Mouse (Mus musculus) left cerebral cortex, postnatal 14 days (tissue): ENCODE data around the gene Gm12394. TPM values are rescaled to one million over a fixed set of nuclear protein-coding genes. Genes with fewer than 3 reads are reported as not detected.
"Not testable (repeated sequence)": the region's sequence is repeated elsewhere in the genome, so short reads cannot be mapped to it uniquely, and the experiment has no call there.

Source experiments
- DNase-seq, 2 experiments: peaks; one replicate each; pipeline ENCODE4 v3.0.0; 2021 to 2022; ENCODE audit warnings: low spot score in 2 of 2, mixed read lengths in 1 of 2
- intact Hi-C: fragments of 180-260 bp; cut with DNase I; formaldehyde crosslinking; loops from one replicate; pipeline ENCODE4 v1.15.1; 2025
- total RNA-seq, 2 experiments: library from RNA; stranded (reverse); gene quantifications; 2 replicates each; pipeline ENCODE4 v1.2.3; 2021

Gm12394 gene
- total RNA-seq, 2 experiments from 2014 or later = 2.3 to 2.7 TPM

DNA sequence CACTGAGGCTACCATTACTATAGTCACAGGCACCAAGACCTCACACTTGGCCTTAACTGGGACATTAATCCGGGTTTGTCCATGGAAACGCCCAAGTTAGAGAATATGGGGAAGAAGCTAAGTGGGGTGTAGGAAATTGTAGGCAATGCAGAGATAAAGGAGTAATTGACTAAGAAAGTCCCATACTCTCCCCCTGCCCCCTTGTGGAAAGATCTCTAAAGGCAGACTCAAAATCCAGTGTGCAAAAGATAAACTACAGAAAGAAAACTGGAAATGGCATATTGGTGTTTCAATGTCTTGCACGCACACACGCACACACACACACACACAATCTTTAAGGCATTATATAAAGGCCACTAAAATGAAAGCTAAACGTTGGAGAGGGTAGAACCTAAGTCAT, 14.2 kb upstream of the Gm12394 start:
- intact Hi-C loops = no loop called here
- DNase-seq = peak; percentile 25 to 35

DNA sequence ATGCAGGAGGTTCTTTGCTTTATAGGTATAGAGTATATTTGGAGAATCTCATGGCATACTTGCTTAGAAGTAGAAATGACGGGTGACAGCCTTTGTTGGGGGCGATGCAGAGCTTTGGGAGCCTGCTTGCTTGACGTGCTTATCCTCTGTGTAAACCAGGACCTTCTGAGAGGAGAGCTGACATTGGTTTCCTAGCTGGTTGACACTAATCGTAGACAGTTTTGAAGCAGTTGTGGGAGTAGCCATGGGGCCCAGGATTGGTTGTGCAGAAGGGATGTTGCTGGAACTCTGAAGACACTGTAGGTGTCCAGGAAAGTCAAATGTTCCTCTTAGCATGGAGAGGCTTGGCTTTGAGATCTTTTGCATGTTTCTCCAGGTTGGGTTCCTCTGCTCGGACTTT, 11.6 kb upstream of the Gm12394 start:
- intact Hi-C loops = no loop called here
- DNase-seq = no peak

DNA sequence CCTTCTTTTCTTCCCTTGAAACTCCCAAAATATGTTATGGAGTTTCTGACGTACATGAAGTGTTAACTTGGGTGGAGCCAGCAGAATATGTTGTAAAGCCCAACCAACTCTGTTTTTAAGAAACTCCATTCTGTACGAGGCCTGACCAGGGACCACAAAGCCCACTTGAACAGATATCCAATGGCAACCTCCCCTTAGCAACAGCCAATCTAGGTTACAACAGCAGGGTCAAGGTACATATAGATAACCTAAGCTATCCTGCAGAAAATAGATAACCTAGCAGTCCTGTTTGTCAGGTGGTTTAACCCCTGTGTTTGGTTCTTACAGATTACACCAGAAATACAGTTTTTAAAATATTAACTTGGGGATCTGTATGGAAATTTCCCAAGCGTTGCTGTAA, 10.8 kb upstream of the Gm12394 start:
- DNase-seq = no peak
- intact Hi-C loops = no loop called here

DNA sequence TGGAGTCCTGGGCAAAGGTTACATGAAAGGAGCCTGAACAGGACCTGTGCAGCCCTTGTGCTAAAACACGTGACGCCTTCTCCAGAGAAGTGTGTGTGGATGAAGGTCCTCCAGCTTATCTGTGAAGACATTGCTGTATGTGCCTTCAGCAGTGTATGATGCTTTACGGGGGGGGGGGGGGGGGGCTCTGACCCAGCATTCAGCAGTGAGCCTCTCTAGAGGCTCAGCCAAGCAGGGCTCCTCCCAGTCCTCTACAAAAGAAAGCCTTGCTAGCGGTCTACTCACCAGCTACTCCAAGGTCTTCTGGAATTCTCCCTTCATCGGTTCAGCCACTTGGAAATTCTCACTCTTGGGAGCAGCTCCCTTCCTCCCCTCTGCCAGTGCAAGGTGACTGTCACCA, 6.9 kb upstream of the Gm12394 start:
- intact Hi-C loops = not testable (repeated sequence)

GRCm38 (mm10) chr4:42860483-42860882, 3.9 kb upstream of the Gm12394 start:
- intact Hi-C loops, DNase-seq: not testable (repeated sequence)

More for the DNA sequence above, 6.9 kb upstream of the Gm12394 start:
- not testable (repeated sequence) for DNase-seq

GRCm38 (mm10) chr4:42853788-42854187, 2.8 kb downstream of the Gm12394 start, which contains the start of gene Fam205a1:
Fam205a1 (minus strand) TSS chr4:42853888.
- DNase-seq, intact Hi-C loops: not testable (repeated sequence)

DNA sequence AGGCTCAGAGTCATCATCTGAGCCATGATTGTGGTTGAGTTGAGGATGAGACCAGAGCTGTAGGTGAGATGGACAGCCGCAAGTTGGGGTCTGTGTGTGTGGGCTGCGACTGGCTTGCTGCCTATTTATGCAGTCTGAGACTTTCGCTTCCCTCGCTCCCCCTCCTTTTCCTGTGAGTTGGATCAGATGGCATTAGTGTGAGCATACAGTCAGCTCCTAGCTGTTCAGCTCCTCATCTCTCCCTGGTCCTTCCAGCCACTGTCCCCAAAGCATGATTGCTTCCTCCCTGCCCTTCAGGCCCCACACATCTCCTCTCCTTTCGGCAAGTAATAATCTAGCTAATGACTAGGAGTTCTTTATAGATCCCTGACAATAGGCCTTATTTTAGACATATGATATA, 82.7 kb downstream of the Gm12394 start, which contains the start of gene Ccl21a:
TSS of gene Ccl21a (minus strand) at position 101 of the 400 bp plus-strand sequence.
- intact Hi-C loops, DNase-seq: not testable (repeated sequence)

DNA sequence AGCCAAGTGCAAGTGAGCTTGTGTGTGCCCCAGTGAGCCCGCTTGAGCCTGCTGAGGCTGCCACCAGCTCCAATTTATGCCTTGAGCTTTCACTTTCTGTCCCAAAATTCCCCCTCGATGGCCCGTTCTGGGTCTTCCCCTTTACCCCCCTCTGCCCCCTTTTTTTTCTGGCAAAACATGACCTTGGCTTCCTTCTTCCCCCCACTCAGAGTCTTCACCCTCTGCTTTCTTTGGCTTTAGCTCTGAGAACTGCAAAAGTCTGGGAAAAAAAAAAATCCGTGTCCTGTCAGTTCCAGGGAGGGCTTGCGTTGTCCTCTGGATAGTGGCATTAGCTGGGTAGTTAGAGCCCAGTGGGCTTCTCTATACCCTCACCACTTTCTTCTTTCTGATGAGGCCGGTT, 100.1 kb downstream of the Gm12394 start, which contains the start of gene Ccl19:
TSS of gene Ccl19 (minus strand) at position 101 of the 400 bp plus-strand sequence.
- intact Hi-C loops, DNase-seq: not testable (repeated sequence)

DNA sequence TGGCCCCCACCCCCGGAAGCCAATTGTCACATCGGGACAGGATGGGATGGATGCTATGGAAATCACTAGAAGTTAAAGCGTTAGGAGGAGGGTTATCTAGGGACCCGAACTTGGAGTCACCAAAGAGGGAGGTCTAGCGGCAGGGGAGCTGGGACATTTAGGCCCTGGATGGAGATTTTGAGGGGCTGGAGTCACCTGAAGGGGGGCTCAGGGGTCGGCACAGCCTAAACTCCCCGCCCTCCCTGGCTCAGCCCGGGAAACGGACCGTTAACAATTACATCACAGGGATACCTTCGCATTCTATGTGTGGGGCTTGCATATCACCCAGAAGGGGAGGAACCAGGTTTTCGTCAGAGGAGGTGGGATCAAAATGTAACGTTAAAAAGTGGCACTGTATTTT, 121.3 kb downstream of the Gm12394 start, which contains the start of gene 4930578G10Rik:
TSS of gene 4930578G10Rik (plus strand) at position 301 of the 400 bp plus-strand sequence.
- intact Hi-C loops, DNase-seq: not testable (repeated sequence)

Other genes starting within 250 kb of the Gm12394 start
- gene Gm10591, start 244.6 kb downstream of the Gm12394 start, total RNA-seq = not detected
- gene Gm2564, start 227.1 kb downstream of the Gm12394 start, total RNA-seq = 10 to 100 TPM; 12.5 to 12.9 TPM
- 1 to 10 TPM; 6.3 to 6.4 TPM for gene Ccl27b, start 201.5 kb downstream of the Gm12394 start, total RNA-seq
- not detected for gene Il11ra2, start 194.9 kb downstream of the Gm12394 start, total RNA-seq
- gene 4930578G10Rik, start 121.2 kb downstream of the Gm12394 start, total RNA-seq = 1 to 10 TPM; 1.8 to 2.2 TPM
- under 1 TPM in 1 of 2 experiments, not detected in 1; 0.94 TPM for gene Ccl19, start 100.2 kb downstream of the Gm12394 start, total RNA-seq
- gene Ccl21a, start 82.8 kb downstream of the Gm12394 start, total RNA-seq = not detected
- gene Fam205a1, start 2.9 kb downstream of the Gm12394 start, total RNA-seq = under 1 TPM; 0.18 to 0.27 TPM
- gene Fam205c, start 17.5 kb upstream of the Gm12394 start, total RNA-seq = 1 to 10 TPM; 1.9 to 2.4 TPM
- gene Phf24, start 59.9 kb upstream of the Gm12394 start, total RNA-seq = 100 to 1,000 TPM; 328 to 359 TPM
- gene Dnajb5, start 93.0 kb upstream of the Gm12394 start, total RNA-seq = 100 to 1,000 TPM; 225 to 284 TPM
- not detected for gene 1700022I11Rik, start 112.8 kb upstream of the Gm12394 start, total RNA-seq
- gene Vcp, start 143.7 kb upstream of the Gm12394 start, total RNA-seq = 100 to 1,000 TPM; 223 to 226 TPM
- 10 to 100 TPM in 1 of 2 experiments, 1 to 10 TPM in 1; 10.0 to 11.3 TPM for gene Fancg, start 153.7 kb upstream of the Gm12394 start, total RNA-seq
- 10 to 100 TPM; 31.4 to 32.3 TPM for gene Pigo, start 169.0 kb upstream of the Gm12394 start, total RNA-seq
- 100 to 1,000 TPM; 107 to 108 TPM for gene Stoml2, start 174.9 kb upstream of the Gm12394 start, total RNA-seq
- gene Fam214b, start 189.4 kb upstream of the Gm12394 start, total RNA-seq = 10 to 100 TPM; 29.2 to 37.3 TPM
- gene Unc13b, start 202.2 kb upstream of the Gm12394 start, total RNA-seq = 10 to 100 TPM; 55.7 to 60.5 TPM